Mouse (Mus musculus) bone marrow, adult 2 months (tissue): ENCODE results near the gene Rnf145. TPM values are rescaled to one million over a fixed set of nuclear protein-coding genes. Genes with fewer than 3 reads are reported as not detected.

ENCODE experiments used
- H3K27ac ChIP-seq: fragments of 200-500 bp; 2 replicates; pipeline ENCODE4 v1.5.1; 2012; ENCODE audit warnings: low read depth, mild to moderate bottlenecking, control low read depth, inconsistent platforms, low read length; ENCODE audit not compliant: control insufficient read depth, poor library complexity, insufficient read depth
- H3K4me1 ChIP-seq: fragments of 200-500 bp; 2 replicates; pipeline ENCODE4 v1.6.1; 2011; ENCODE audit warnings: low read length; ENCODE audit not compliant: control insufficient read depth, insufficient read depth
- H3K4me3 ChIP-seq: fragments of 200-500 bp; replicated peaks from 2 replicates; pipeline ENCODE3; 2011; ENCODE audit warnings: mild to moderate bottlenecking, low read depth, low read length, control low read depth; ENCODE audit not compliant: control insufficient read depth
- CTCF ChIP-seq: fragments of 200-500 bp; IDR thresholded peaks from 2 replicates; pipeline ENCODE4 v1.5.1; 2011; ENCODE audit warnings: low read length, control low read depth; ENCODE audit not compliant: control insufficient read depth, insufficient read depth
- POLR2A ChIP-seq: fragments of 200-500 bp; IDR thresholded peaks from 2 replicates; pipeline ENCODE4 v1.6.1; 2011; ENCODE audit warnings: low read depth, mild to moderate bottlenecking, control low read depth, low read length, borderline replicate concordance; ENCODE audit not compliant: control insufficient read depth
- WGBS: fragments of 180-500 bp; shearing (Covaris S2); methylation state at CpG from one replicate; pipeline ENCODE4 v1.1.7; 2018; 5-methylcytosine and 5-hydroxymethylcytosine counted together
- polyA plus RNA-seq: library from polyadenylated mRNA; stranded (reverse); fragments of >200 nt; gene quantifications from 2 replicates; pipeline ENCODE4 v1.2.4, GENCODE M21; 2011; ENCODE audit warnings: low replicate concordance; ENCODE audit not compliant: missing spikeins, insufficient read depth, insufficient read length

Gene Rnf145
- polyA plus RNA-seq, 1 experiment: 35.4 TPM

DNA sequence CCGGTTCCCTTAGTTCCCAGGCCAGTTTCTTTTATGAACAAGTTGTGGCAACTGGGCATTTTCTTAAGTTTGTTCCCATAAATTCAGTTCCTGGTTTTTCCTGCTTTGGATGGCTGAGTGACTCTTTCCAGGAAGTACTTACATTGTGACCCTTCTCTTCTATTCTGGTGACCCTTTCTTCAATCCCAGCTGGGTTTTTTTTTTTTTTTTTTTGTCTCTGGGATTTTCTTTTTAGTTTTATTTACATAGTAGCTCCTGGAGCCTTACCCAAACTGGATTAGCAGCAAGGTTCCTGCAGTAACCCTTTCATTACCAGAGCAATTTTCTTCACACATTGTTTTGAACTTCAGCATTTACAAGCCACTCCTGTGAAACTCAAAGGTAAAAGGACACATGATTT lies 2.4 kb upstream of the Rnf145 start:
- Histone ChIP-seq H3K4me3 (no peak overlapping the region), H3K4me1 (peaks cover 3% of the 10 kb centered on the region; the same call in 1 of the 2 replicates), H3K27ac (no peak overlapping the region)
- TF ChIP-seq POLR2A (no peak), CTCF (no peak)
- WGBS: 83% methylated on average over 1 of the region's 1 CpGs

DNA sequence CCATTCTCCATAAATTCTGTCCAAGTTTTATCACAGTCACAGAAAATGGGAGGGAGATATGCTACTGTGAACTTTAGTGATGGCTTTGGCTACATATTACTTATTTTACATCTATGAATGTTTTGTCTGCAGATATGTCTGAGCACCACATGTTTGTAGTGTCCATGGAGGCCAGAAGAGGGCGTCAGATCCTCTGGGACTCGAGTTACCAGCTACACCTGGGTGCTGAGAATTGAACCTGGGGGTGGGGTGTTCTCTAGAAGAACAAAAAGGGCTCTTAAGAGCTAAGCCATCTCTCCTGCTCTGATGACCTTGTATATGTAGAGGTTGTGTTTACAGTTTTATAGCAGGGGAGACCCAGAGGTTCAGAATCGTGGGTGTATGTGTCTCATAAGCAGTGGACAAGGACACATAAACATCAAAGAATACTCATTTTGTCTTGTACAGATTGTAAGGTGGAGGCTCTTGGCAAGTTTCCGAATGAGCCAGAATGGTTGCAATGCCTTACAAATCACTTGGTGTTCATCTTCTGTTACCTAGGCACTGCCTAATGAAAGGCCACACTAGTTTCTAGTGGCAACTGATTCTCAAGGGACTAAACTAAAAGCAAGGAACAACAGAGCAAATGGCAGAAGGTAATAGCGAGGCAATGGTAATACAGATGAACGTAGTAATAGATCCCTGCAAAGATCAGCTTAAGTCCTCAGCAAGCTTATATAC lies 1.0 kb upstream of the Rnf145 start:
- H3K4me3 ChIP-seq: no peak overlapping the region
- TF ChIP-seq POLR2A (no peak), CTCF (no peak)
- H3K4me1 ChIP-seq: peaks cover 3% of the 10 kb centered on the region; the same call in 1 of the 2 replicates
- no peak overlapping the region for H3K27ac ChIP-seq
- WGBS: 60% methylated on average over 6 of the region's 6 CpGs

DNA sequence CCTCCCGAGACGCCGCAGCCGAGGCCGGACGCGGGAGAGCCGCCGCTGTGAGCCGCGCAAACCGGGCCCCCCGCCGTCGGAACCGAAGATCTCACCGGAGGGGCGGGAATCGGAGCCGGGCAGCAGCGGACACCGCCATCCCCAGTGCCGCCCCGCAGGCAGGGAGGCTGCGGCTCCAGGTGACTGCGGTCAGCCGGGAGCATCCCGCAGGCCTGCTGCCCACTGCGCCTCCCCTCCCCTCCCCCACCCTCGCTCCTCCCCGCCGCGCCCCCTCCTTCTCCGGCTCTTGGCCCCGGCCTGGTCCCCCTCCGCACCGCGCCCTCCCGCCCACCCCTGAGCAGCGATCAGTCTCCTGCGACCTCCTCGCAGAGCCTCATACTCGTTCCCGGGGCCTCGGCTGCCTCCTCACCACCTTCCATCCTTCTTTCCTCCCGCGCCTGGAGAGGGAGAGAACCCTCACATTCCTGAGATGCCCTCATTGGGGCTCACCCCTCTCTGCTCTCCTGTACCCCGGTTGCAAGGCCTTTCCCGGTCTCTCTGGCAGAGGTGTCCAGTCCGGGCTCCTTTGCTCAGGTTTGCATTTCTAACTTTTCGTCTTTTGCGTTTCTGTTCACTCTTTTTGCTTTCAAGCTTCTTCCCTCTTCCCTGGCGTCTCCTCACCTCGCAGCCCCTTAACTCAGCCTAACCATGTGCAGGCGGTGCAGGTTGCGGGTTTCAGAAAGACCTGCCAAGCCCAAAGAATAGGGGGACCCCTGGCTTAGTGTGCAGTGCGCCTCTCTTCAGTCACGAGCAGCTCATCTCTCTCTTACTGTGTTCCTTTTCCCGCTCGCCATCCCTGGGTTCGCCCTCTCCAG lies 559 bp downstream of the Rnf145 start:
- peak overlapping the region; percentile 94 for H3K4me3 ChIP-seq
- WGBS: under 1% methylated on average over 59 of the region's 61 CpGs
- TF ChIP-seq POLR2A (no peak), CTCF (no peak)
- peak overlapping the region; percentile 97 for H3K27ac ChIP-seq
- H3K4me1 ChIP-seq: peaks cover 3% of the 10 kb centered on the region; the same call in 1 of the 2 replicates

DNA sequence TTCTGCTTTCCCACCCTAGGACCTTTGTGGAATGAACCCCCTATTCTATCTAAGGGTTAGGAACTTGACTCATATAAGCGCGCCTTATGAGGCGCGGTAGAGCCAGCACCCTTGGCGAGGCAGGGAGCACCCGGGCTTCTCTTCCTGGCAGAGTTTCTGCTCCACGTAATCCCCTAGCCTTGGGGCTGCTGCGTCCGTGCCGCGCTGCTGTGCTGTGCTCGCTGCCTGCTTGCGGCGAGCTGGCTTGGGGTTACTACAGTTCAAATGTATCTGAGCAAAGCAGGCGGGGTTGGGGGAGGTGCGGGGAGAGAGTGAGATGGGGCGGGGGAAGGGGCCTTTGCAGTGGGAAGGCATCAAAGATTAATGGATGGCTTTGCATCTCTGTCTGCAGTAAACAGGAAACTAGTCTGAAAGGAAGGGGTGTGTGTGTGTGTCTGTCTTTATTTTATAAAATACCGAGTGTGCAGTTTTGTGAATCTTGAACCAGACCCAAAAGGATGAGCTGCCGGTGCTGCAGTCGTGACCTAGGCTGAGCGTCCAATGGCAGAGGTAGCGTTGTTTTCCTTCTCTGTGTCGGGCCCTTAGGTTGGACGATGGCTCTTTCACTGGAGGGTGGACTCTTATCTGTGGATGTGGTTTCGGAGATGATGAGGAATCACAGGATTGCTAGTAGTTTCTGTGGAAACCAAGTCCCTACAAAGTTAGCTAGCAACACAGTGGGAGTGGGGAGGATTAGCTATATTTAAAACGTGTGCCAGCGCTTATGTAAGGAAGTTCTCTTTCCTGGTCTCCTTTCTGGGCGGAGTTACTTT lies 1.4 kb downstream of the Rnf145 start:
- TF ChIP-seq POLR2A (peak; percentile 69; the same call in 1 of the 2 replicates), CTCF (no peak)
- H3K4me3 ChIP-seq: peak overlapping the region; percentile 94
- under 1% methylated on average over 28 of the region's 28 CpGs for WGBS
- H3K4me1 ChIP-seq: peaks cover 3% of the 10 kb centered on the region; the same call in 1 of the 2 replicates
- peak overlapping the region; percentile 80 for H3K27ac ChIP-seq

DNA sequence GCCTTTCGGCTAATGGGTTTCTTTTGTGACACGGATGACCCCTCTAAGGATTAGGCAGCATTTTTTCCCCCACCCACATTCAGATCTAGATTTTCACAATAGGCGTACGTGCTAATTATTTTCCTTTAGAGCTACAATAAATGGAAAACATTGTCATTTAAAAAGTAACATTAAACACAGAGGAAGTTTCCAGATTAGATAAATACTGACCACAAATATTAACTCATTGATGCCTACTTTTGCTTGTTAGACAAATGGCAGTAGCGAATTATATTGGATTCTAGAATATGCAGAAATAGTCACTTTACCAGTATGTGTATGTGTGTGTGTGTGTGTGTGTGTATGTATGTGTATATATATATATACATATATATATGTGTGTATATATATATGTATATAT lies 3.8 kb downstream of the Rnf145 start:
- WGBS: 75% methylated on average over 5 of the region's 5 CpGs
- H3K27ac ChIP-seq: no peak overlapping the region

DNA sequence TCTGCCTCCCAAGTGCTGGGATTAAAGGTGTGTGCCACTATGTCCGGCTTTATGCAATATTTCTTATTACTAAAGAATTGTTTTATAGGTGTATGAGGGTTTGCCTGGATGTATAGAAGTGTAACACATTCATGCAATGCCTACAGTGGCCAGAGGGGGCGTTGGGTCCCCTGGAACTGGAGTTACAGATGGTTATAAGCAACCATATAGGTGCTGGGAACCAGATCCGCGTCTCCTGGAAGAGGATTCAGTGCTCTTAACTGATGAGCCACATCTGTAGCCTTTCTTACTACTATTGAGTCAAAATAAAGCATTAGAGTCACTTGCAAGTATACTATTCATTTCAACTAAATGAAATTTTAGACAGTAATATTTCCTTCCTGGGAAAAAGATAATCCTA lies 7.0 kb downstream of the Rnf145 start:
- H3K4me3 ChIP-seq: no peak overlapping the region
- H3K4me1 ChIP-seq: peaks cover 8% of the 10 kb centered on the region; the same call in 1 of the 2 replicates
- TF ChIP-seq POLR2A (no peak), CTCF (peak; percentile 21; the same call in 1 of the 2 replicates)
- H3K27ac ChIP-seq: no peak overlapping the region
- 83% methylated on average over 4 of the region's 4 CpGs for WGBS

More for the DNA sequence above, 3.8 kb downstream of the Rnf145 start:
- H3K4me3 ChIP-seq: no peak overlapping the region
- TF ChIP-seq POLR2A (no peak), CTCF (no peak)
- peaks cover 1% of the 10 kb centered on the region; the same call in 1 of the 2 replicates for H3K4me1 ChIP-seq

DNA sequence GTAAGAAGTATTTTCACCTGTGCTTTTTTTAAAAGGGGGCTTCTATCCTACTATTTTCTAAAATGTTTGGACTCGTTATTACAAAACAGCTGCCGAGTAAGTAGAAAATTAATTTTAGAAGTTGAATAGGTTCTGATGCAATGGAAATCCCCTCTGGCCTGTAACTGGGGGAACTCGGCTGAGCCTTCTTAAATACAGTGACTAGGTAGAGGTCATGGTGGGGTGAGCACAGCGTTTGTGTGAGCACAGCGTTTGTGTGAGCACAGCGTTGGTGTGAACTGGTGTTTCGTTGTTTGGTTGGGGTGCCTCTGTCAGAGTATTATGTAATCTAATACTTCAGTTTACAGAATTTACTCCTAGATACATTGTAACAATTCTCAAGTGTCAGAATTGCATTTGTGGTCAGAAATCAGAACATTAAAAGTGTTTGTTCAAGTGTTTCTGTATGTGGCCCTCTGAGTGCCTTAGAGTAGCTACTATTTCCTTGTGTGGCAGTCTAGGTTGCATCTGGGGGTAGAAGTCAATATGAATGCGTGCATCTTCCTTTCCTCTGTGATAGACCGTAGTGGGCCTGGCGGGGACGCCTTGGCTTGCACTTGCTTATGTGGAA lies 8.0 kb downstream of the Rnf145 start:
- no peak overlapping the region for H3K4me3 ChIP-seq
- 85% methylated on average over 11 of the region's 11 CpGs for WGBS
- H3K4me1 ChIP-seq: peaks cover 8% of the 10 kb centered on the region; the same call in 1 of the 2 replicates
- TF ChIP-seq POLR2A (no peak), CTCF (no peak)
- H3K27ac ChIP-seq: no peak overlapping the region

DNA sequence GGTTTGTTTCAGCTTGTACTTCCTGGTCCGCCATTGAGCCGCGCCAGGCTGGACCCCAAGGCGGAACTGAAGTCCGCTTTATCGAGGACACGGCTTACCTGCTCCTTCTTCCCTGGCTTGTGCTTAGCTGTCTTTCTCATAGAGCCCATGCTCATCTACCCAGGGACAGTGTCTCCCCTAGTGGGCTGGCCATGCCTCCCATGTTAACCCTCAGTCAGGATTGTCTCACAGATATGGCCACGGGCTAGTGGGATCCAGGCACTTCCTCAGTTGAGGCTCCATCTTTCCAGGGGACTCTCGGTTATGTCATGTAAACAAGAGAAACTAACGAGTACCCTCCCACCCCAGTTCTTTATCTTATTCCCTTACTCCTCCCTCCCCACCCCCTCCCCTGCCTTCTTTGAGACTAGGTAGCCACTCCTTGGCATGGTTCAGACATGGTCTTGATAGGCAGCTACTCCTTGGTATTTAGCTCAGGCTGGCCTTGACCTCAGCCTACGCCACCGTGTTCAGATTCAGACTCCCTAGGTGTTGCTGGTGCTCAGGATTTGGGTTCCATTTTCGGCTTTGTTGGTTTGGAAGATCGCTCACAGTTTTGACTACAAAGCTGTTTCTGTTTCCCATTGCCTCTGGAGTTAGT lies 9.9 kb downstream of the Rnf145 start:
- Histone ChIP-seq H3K4me1 (peaks cover 8% of the 10 kb centered on the region; the same call in 1 of the 2 replicates), H3K27ac (peak overlapping the region; percentile 91), H3K4me3 (peak overlapping the region; percentile 64)
- WGBS: 76% methylated on average over 14 of the region's 14 CpGs
- TF ChIP-seq POLR2A (no peak), CTCF (no peak)
